Mouse (Mus musculus) stomach, postnatal 0 days (tissue): ENCODE results near the gene Sptlc3.

Experiments used
- CTCF ChIP-seq: IDR thresholded peaks from 2 replicates; pipeline ENCODE4 v1.5.1; 2016; ENCODE audit warnings: antibody characterized with exemption, low read depth, mild to moderate bottlenecking, moderate library complexity
- EP300 ChIP-seq: optimal IDR thresholded peaks from 2 replicates; pipeline ENCODE3; 2016; ENCODE audit warnings: antibody characterized with exemption

DNA sequence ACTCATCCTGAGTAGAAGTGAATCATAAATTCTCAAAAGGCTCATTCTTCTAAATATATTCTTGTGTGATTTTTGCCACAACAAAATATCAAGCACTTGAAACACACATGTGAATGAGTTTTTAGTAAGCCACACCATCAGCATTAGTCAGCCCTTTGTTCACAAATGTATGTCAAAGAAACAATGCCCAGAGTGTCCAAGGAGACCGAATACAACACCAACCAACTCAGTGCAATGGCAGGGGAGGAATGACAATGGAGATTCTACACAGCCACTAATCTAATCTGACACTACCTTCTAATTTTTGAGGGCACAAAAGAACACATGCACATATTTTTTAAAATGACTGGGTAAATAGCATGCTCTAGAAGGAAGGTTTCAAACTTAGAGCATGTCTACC is 132.8 kb downstream of the Sptlc3 start:
- TF ChIP-seq CTCF (no peak), EP300 (no peak)
